Mouse (Mus musculus) intestine, embryonic 14.5 days (tissue): ENCODE results near the gene Polr2g. TPM values are rescaled to one million over a fixed set of nuclear protein-coding genes. Genes with fewer than 3 reads are reported as not detected.

Experiments used
- ATAC-seq: fragments of 200-750 bp; cut with Nextera tagmentation; replicated peaks from 2 replicates; pipeline ENCODE4 v1.8.0; 2017; ENCODE audit warnings: low read depth, moderate number of reproducible peaks, moderate TSS enrichment, moderate library complexity; ENCODE audit not compliant: low FRiP score, low TSS enrichment
- DNase-seq: peaks from one replicate; pipeline ENCODE4 v3.0.0-alpha.2; 2018; ENCODE audit warnings: low spot score
- H3K27ac ChIP-seq: fragments of 300-500 bp; sonication (generic); 2 replicates; pipeline ENCODE4 v1.5.1; 2014; ENCODE audit warnings: low read depth, mild to moderate bottlenecking, control low read depth
- H3K27me3 ChIP-seq: fragments of 300-500 bp; sonication (generic); replicated peaks from 2 replicates; pipeline ENCODE4 v1.6.1; 2014; ENCODE audit warnings: low read length, control low read depth; ENCODE audit not compliant: control insufficient read depth, insufficient read depth
- H3K36me3 ChIP-seq: fragments of 300-500 bp; sonication (generic); 2 replicates; pipeline ENCODE4 v1.6.1; 2014; ENCODE audit warnings: low read length, control low read depth; ENCODE audit not compliant: control insufficient read depth, insufficient read depth
- H3K4me1 ChIP-seq: fragments of 300-500 bp; sonication (generic); replicated peaks from 2 replicates; pipeline ENCODE4 v1.6.1; 2014; ENCODE audit warnings: low read length, control low read depth, mixed read lengths; ENCODE audit not compliant: control insufficient read depth, insufficient read depth
- H3K4me2 ChIP-seq: fragments of 300-500 bp; sonication (generic); 2 replicates; pipeline ENCODE4 v1.6.1; 2014; ENCODE audit warnings: low read length
- H3K4me3 ChIP-seq: fragments of 300-500 bp; sonication (generic); 2 replicates; pipeline ENCODE4 v1.5.1; 2014; ENCODE audit warnings: low read depth, low read length, control low read depth, mixed read lengths
- H3K9ac ChIP-seq: fragments of 300-500 bp; sonication (generic); 2 replicates; pipeline ENCODE4 v1.6.1; 2014; ENCODE audit warnings: mild to moderate bottlenecking, low read length
- H3K9me3 ChIP-seq: fragments of 300-500 bp; sonication (generic); 2 replicates; pipeline ENCODE4 v1.6.1; 2016; ENCODE audit warnings: low read length, control low read depth; ENCODE audit not compliant: control insufficient read depth
- WGBS: fragments of 180-500 bp; shearing (Covaris S2); extraction: QIAGEN DNeasy Blood & Tissue Kit; methylation state at CpG from one replicate; pipeline ENCODE4 v1.1.7; 2014; 5-methylcytosine and 5-hydroxymethylcytosine counted together
- polyA plus RNA-seq: library from polyadenylated mRNA; unstranded; fragments of >200 nt; fragmentation: Nextera tagmentation; extraction: Ambion mirVana; gene quantifications from 2 replicates; pipeline ENCODE4 v1.2.1, GENCODE M21; 2014

Polr2g gene
- polyA plus RNA-seq, 1 experiment from 2014 or later = 148 TPM

- H3K36me3 ChIP-seq = peaks cover 41% of the 10 kb centered on the region
- H3K9me3 ChIP-seq = no peaks in the 10 kb centered on the region
- H3K4me1 ChIP-seq = peaks cover 27% of the 10 kb centered on the region
- peak; percentile 92 for ATAC-seq
- peak within 1 kb of the TSS; percentile 98 for H3K4me2 ChIP-seq
- H3K4me3 ChIP-seq = peak within 1 kb of the TSS; percentile 76
- H3K27me3 ChIP-seq = no peaks in the 10 kb centered on the region
- peak within 1 kb of the TSS; percentile 99 for H3K27ac ChIP-seq
- peak; percentile 99 for DNase-seq
- WGBS = under 1% methylated on average over 60 of the region's 68 CpGs
- H3K9ac ChIP-seq = peak within 1 kb of the TSS; percentile 90
Observed at GRCm38 (mm10) chr19:8774086-8774835, 24.1 kb downstream of the Polr2g start, which contains the start of gene Tmem179b. Gene Tmem179b (minus strand): TSS chr19:8774467.

GRCm38 (mm10) chr19:8773409-8773808 lies 25.0 kb downstream of the Polr2g start:
- Histone ChIP-seq H3K4me2 (peak overlapping the region; percentile 98), H3K27me3 (no peaks in the 10 kb centered on the region), H3K27ac (peak overlapping the region; percentile 99), H3K9ac (peak overlapping the region; percentile 90), H3K4me3 (peak overlapping the region; percentile 76), H3K36me3 (peaks cover 45% of the 10 kb centered on the region), H3K4me1 (peaks cover 27% of the 10 kb centered on the region), H3K9me3 (no peaks in the 10 kb centered on the region)
- DNase-seq (no peak), ATAC-seq (no peak)
- 58% methylated on average over 6 of the region's 6 CpGs for WGBS

DNA sequence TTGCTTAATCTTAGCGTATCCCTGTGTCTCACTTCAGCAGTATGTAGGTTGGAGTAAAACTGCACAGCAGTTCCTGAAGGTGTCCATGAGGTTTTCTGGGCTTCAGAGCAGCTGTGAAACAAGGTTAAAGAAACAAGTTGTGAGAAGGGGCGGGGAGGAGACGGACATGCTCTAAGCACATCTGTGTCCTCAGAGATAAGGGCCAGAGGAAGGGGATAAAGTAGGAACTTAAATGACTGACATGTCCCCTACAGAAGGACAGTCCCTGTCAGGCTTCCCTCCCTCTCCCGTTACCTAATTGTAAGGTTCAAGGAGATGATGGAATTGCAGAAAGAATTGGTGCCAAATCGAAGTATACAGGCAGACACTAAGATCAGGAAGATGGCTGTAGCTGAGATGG lies 25.4 kb downstream of the Polr2g start:
- H3K27me3 ChIP-seq = no peaks in the 10 kb centered on the region
- H3K4me3 ChIP-seq = peak overlapping the region; percentile 76
- 75% methylated on average over 5 of the region's 5 CpGs for WGBS
- DNase-seq (no peak), ATAC-seq (no peak)
- no peak overlapping the region for H3K9ac ChIP-seq
- peak overlapping the region; percentile 98 for H3K4me2 ChIP-seq
- peaks cover 45% of the 10 kb centered on the region for H3K36me3 ChIP-seq
- peak overlapping the region; percentile 99; the same call in 1 of the 2 replicates for H3K27ac ChIP-seq
- H3K9me3 ChIP-seq = no peaks in the 10 kb centered on the region
- peaks cover 27% of the 10 kb centered on the region for H3K4me1 ChIP-seq

- no peaks in the 10 kb centered on the region for H3K27me3 ChIP-seq
- H3K4me3 ChIP-seq = peak within 1 kb of the TSS; percentile 86
- peak within 1 kb of the TSS; percentile 94 for H3K9ac ChIP-seq
- peak within 1 kb of the TSS; percentile 70 for H3K4me2 ChIP-seq
- ATAC-seq (peak; percentile 42), DNase-seq (peak; percentile 85)
- peaks cover 25% of the 10 kb centered on the region for H3K4me1 ChIP-seq
- WGBS = 22% methylated on average over 29 of the region's 29 CpGs
- H3K27ac ChIP-seq = peak within 1 kb of the TSS; percentile 88
- H3K9me3 ChIP-seq = peaks cover under 1% of the 10 kb centered on the region; the same call in 1 of the 2 replicates
- H3K36me3 ChIP-seq = peaks cover 62% of the 10 kb centered on the region
Observed at GRCm38 (mm10) chr19:8770567-8771270, 27.7 kb downstream of the Polr2g start, which contains the start of gene Tmem223. Gene Tmem223 (plus strand): TSS chr19:8770996.

- WGBS = 99% methylated on average over 9 of the region's 9 CpGs
- Histone ChIP-seq H3K9ac (no peak overlapping the region), H3K36me3 (peaks cover 81% of the 10 kb centered on the region), H3K27ac (no peak overlapping the region), H3K4me1 (peaks cover 4% of the 10 kb centered on the region; the same call in 1 of the 2 replicates), H3K9me3 (peaks cover 9% of the 10 kb centered on the region; the same call in 1 of the 2 replicates), H3K4me3 (no peak overlapping the region), H3K4me2 (no peak overlapping the region), H3K27me3 (no peaks in the 10 kb centered on the region)
- no peak for DNase-seq
- no peak for ATAC-seq
Observed at GRCm38 (mm10) chr19:8765562-8765961, 32.8 kb downstream of the Polr2g start.

DNA sequence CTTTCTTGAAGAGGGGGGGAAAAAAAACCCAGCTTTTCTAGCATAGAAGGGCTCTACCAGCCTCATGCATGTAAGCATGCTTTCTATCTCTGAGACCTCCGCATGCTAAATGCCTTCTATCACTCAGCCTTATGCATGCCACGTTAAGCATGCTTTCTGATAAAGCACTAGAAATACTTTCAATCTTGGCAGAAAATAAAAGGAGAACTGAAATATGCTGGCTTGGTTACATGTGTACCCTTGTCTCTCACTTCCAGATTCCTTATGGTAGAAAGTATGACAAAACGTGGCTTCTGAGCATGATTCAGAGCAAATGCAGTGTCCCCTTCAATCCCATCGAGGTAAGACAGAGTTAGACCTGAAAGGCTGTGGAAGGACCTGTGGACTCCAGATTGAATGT lies 35.1 kb downstream of the Polr2g start:
- ATAC-seq (no peak), DNase-seq (no peak)
- Histone ChIP-seq H3K9me3 (peaks cover 9% of the 10 kb centered on the region; the same call in 1 of the 2 replicates), H3K4me2 (no peak overlapping the region), H3K4me3 (no peak overlapping the region), H3K4me1 (peaks cover 1% of the 10 kb centered on the region; the same call in 1 of the 2 replicates), H3K27ac (no peak overlapping the region), H3K9ac (no peak overlapping the region), H3K27me3 (no peaks in the 10 kb centered on the region), H3K36me3 (peaks cover 60% of the 10 kb centered on the region)
- 94% methylated on average over 4 of the region's 4 CpGs for WGBS

DNA sequence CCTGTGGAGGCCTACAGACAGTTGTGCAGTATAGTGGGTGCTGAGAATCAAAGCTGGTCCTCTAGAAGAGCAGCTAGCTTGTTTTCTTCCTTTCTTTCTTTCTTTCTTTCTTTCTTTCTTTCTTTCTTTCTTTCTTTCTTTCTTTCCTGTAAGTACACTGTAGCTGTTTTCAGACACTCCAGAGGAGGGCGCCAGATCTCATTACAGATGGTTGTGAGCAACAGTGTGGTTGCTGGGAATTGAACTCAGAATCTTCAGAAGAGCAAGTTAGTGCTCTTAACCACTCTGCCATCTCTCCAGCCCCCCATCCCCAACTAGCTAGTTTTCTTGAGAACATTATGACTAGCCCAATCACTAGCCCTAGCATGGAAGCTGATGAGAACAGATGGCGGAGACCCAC lies 37.6 kb downstream of the Polr2g start:
- ATAC-seq = no peak
- Histone ChIP-seq H3K4me1 (peaks cover 9% of the 10 kb centered on the region; the same call in 1 of the 2 replicates), H3K27ac (no peak overlapping the region), H3K36me3 (peaks cover 37% of the 10 kb centered on the region), H3K4me3 (no peak overlapping the region), H3K9me3 (peaks cover 9% of the 10 kb centered on the region; the same call in 1 of the 2 replicates), H3K9ac (no peak overlapping the region), H3K4me2 (no peak overlapping the region), H3K27me3 (no peaks in the 10 kb centered on the region)
- no peak for DNase-seq
- WGBS = 89% methylated on average over 2 of the region's 2 CpGs

GRCm38 (mm10) chr19:8758899-8759298 lies 39.5 kb downstream of the Polr2g start:
- Histone ChIP-seq H3K4me1 (peaks cover 10% of the 10 kb centered on the region; the same call in 1 of the 2 replicates), H3K27ac (no peak overlapping the region), H3K9ac (no peak overlapping the region), H3K4me3 (no peak overlapping the region), H3K4me2 (0 out of 2 replicates have a peak overlapping the region, but pooled peaks have one; percentile 83), H3K9me3 (no peaks in the 10 kb centered on the region), H3K27me3 (no peaks in the 10 kb centered on the region), H3K36me3 (peaks cover 37% of the 10 kb centered on the region)
- ATAC-seq (no peak), DNase-seq (no peak)
- WGBS = 85% methylated on average over 2 of the region's 2 CpGs
